Mouse (Mus musculus) erythroblast, embryonic 14.5 days (primary cell): ENCODE results near the gene Gm10837.

Experiments
- GATA1 ChIP-seq: IDR thresholded peaks from 2 replicates; pipeline ENCODE4 v1.6.1; 2012; ENCODE audit warnings: low read length, inconsistent platforms, mixed read lengths
- TAL1 ChIP-seq: IDR thresholded peaks from 3 replicates; pipeline ENCODE4 v1.6.1; 2012; ENCODE audit warnings: low read length, inconsistent platforms, mixed read lengths

- TF ChIP-seq GATA1 = no peak
- TF ChIP-seq TAL1 = no peak
These were observed 10.8 kb upstream of the Gm10837 start for GRCm38 (mm10) chr14:122479461-122480109.
